Mouse (Mus musculus) hindbrain, postnatal 0 days (tissue): Measurements from ENCODE around the gene Slc25a17. TPM values are rescaled to one million over a fixed set of nuclear protein-coding genes. Genes with fewer than 3 reads are reported as not detected.

ENCODE experiments used
- ATAC-seq: fragments of 200-750 bp; cut with Nextera tagmentation; 2 replicates; pipeline ENCODE4 v1.8.0; 2017; ENCODE audit warnings: mild to moderate bottlenecking, moderate TSS enrichment, moderate library complexity
- DNase-seq: peaks from one replicate; pipeline ENCODE4 v3.0.0-alpha.2; 2015; ENCODE audit warnings: low spot score
- H3K27ac ChIP-seq: fragments of 300-500 bp; sonication (generic); 2 replicates; pipeline ENCODE4 v1.5.1; 2014; ENCODE audit warnings: mild to moderate bottlenecking
- H3K27me3 ChIP-seq: fragments of 300-500 bp; sonication (generic); 2 replicates; pipeline ENCODE4 v1.6.1; 2014; ENCODE audit warnings: low read length, mixed read lengths; ENCODE audit not compliant: insufficient read depth
- H3K36me3 ChIP-seq: fragments of 300-500 bp; sonication (generic); 2 replicates; pipeline ENCODE4 v1.6.1; 2014; ENCODE audit warnings: low read length, mixed read lengths; ENCODE audit not compliant: insufficient read depth
- H3K4me1 ChIP-seq: fragments of 300-500 bp; sonication (generic); 2 replicates; pipeline ENCODE4 v1.6.1; 2014; ENCODE audit warnings: antibody characterized with exemption, low read length, mixed read lengths; ENCODE audit not compliant: insufficient read depth
- H3K4me2 ChIP-seq: fragments of 300-500 bp; sonication (generic); 2 replicates; pipeline ENCODE4 v1.6.1; 2014; ENCODE audit warnings: low read depth, mild to moderate bottlenecking, low read length, moderate library complexity, mixed read lengths
- H3K4me3 ChIP-seq: fragments of 300-500 bp; sonication (generic); 2 replicates; pipeline ENCODE4 v1.5.1; 2014; ENCODE audit warnings: low read length
- H3K9ac ChIP-seq: fragments of 300-500 bp; sonication (generic); replicated peaks from 2 replicates; pipeline ENCODE4 v1.6.1; 2014; ENCODE audit warnings: mild to moderate bottlenecking, low read length, moderate library complexity, mixed read lengths
- H3K9me3 ChIP-seq: fragments of 300-500 bp; sonication (generic); 2 replicates; pipeline ENCODE4 v1.6.1; 2016; ENCODE audit warnings: low read length, mixed read lengths
- CTCF ChIP-seq: IDR thresholded peaks from 2 replicates; pipeline ENCODE4 v1.5.1; 2016; ENCODE audit warnings: antibody characterized with exemption, control low read depth, low read depth
- WGBS: fragments of 180-500 bp; shearing (Covaris S2); extraction: QIAGEN DNeasy Blood & Tissue Kit; methylation state at CpG from one replicate; pipeline ENCODE4 v1.1.7; 2014; 5-methylcytosine and 5-hydroxymethylcytosine counted together
- polyA plus RNA-seq: library from polyadenylated mRNA; unstranded; fragments of >200 nt; fragmentation: Nextera tagmentation; extraction: Ambion mirVana; gene quantifications from 2 replicates; pipeline ENCODE4 v1.2.1, GENCODE M21; 2015
- total RNA-seq: library from RNA; depleted of rRNA; stranded (reverse); fragments of >200 nt; gene quantifications from 2 replicates; pipeline ENCODE4 v1.2.3, GENCODE M21; 2014; rRNA removed

The Slc25a17 gene
- total RNA-seq = 57.9 and 66.3 TPM in 2 replicates
- polyA plus RNA-seq = 110 and 113 TPM in 2 replicates

GRCm38 (mm10) chr15:81360345-81361021 lies at the start of gene Slc25a17:
TSS of gene Slc25a17 (minus strand) at chr15:81360812.
- Histone ChIP-seq H3K27me3 (no peaks in the 10 kb centered on the region), H3K4me2 (peak within 1 kb of the TSS; percentile 97), H3K36me3 (peaks cover 21% of the 10 kb centered on the region), H3K4me1 (peaks cover 5% of the 10 kb centered on the region; the same call in 1 of the 2 replicates), H3K9me3 (no peaks in the 10 kb centered on the region), H3K4me3 (peak within 1 kb of the TSS; percentile 76), H3K9ac (peak within 1 kb of the TSS; percentile 63), H3K27ac (peak within 1 kb of the TSS; percentile 84)
- under 1% methylated on average over 30 of the region's 30 CpGs for WGBS
- ATAC-seq (peak; percentile 100), DNase-seq (peak; percentile 98)
- no peak for TF ChIP-seq CTCF

- Histone ChIP-seq H3K4me1 (no peaks in the 10 kb centered on the region), H3K36me3 (no peaks in the 10 kb centered on the region), H3K9ac (no peak within 1 kb of the TSS), H3K9me3 (no peaks in the 10 kb centered on the region), H3K27ac (no peak within 1 kb of the TSS), H3K27me3 (no peaks in the 10 kb centered on the region), H3K4me2 (no peak within 1 kb of the TSS), H3K4me3 (no peak within 1 kb of the TSS)
- WGBS = 97% methylated on average over 1 of the region's 1 CpGs
- TF ChIP-seq CTCF = no peak
- ATAC-seq (no peak), DNase-seq (no peak)
Observed at GRCm38 (mm10) chr15:81408199-81408598, 47.6 kb upstream of the Slc25a17 start, which contains the start of gene Dnajb7. TSS of gene Dnajb7 (minus strand) at chr15:81408299.

- H3K4me1 ChIP-seq = peaks cover 6% of the 10 kb centered on the region; the same call in 1 of the 2 replicates
- WGBS = 74% methylated on average over 3 of the region's 3 CpGs
- no peak for DNase-seq
- no peaks in the 10 kb centered on the region for H3K27me3 ChIP-seq
- no peak overlapping the region for H3K27ac ChIP-seq
- ATAC-seq = no peak
- H3K36me3 ChIP-seq = no peaks in the 10 kb centered on the region
- no peaks in the 10 kb centered on the region for H3K9me3 ChIP-seq
- no peak overlapping the region for H3K4me2 ChIP-seq
- no peak for TF ChIP-seq CTCF
- H3K9ac ChIP-seq = no peak overlapping the region
- H3K4me3 ChIP-seq = no peak overlapping the region
Observed at GRCm38 (mm10) chr15:81405008-81405407, 44.4 kb upstream of the Slc25a17 start.

GRCm38 (mm10) chr15:81399638-81400315 lies 39.2 kb upstream of the Slc25a17 start, which contains the start of the genes St13 and Xpnpep3:
TSS of gene St13 (minus strand) at chr15:81400077.
TSS of gene Xpnpep3 (plus strand) at chr15:81400138.
- peak within 1 kb of the TSS; percentile 94 for H3K4me3 ChIP-seq
- WGBS = under 1% methylated on average over 50 of the region's 50 CpGs

GRCm38 (mm10) chr15:81399297-81399637 lies 38.7 kb upstream of the Slc25a17 start:
- peak overlapping the region; percentile 70 for H3K4me2 ChIP-seq
- no peak; the same call in 1 of the 2 replicates for ATAC-seq
- under 1% methylated on average over 21 of the region's 21 CpGs for WGBS

More at GRCm38 (mm10) chr15:81399638-81400315, 39.2 kb upstream of the Slc25a17 start, which contains the start of the genes St13 and Xpnpep3:
- H3K36me3 ChIP-seq = no peaks in the 10 kb centered on the region
- H3K4me1 ChIP-seq = peaks cover 6% of the 10 kb centered on the region; the same call in 1 of the 2 replicates
- H3K9ac ChIP-seq = peak within 1 kb of the TSS; percentile 91
- TF ChIP-seq CTCF = no peak
- H3K27ac ChIP-seq = peak within 1 kb of the TSS; percentile 97
- peak within 1 kb of the TSS; percentile 70 for H3K4me2 ChIP-seq
- no peaks in the 10 kb centered on the region for H3K9me3 ChIP-seq
- ATAC-seq (peak; percentile 100), DNase-seq (peak; percentile 98)
- no peaks in the 10 kb centered on the region for H3K27me3 ChIP-seq

GRCm38 (mm10) chr15:81398189-81398588 lies 37.6 kb upstream of the Slc25a17 start:
- peak overlapping the region; percentile 91 for H3K9ac ChIP-seq
- no peaks in the 10 kb centered on the region for H3K36me3 ChIP-seq
- ATAC-seq (no peak), DNase-seq (no peak)
- peak overlapping the region; percentile 94 for H3K4me3 ChIP-seq
- no peaks in the 10 kb centered on the region for H3K9me3 ChIP-seq
- no peaks in the 10 kb centered on the region for H3K27me3 ChIP-seq
- H3K4me2 ChIP-seq = peak overlapping the region; percentile 70
- peaks cover 6% of the 10 kb centered on the region; the same call in 1 of the 2 replicates for H3K4me1 ChIP-seq
- peak overlapping the region; percentile 97; the same call in 1 of the 2 replicates for H3K27ac ChIP-seq
- no peak for TF ChIP-seq CTCF

More at GRCm38 (mm10) chr15:81399297-81399637, 38.7 kb upstream of the Slc25a17 start:
- Histone ChIP-seq H3K27ac (peak overlapping the region; percentile 97), H3K9me3 (no peaks in the 10 kb centered on the region), H3K27me3 (no peaks in the 10 kb centered on the region), H3K4me3 (peak overlapping the region; percentile 94), H3K36me3 (no peaks in the 10 kb centered on the region), H3K9ac (peak overlapping the region; percentile 91), H3K4me1 (peaks cover 6% of the 10 kb centered on the region; the same call in 1 of the 2 replicates)
- TF ChIP-seq CTCF = no peak
- DNase-seq = no peak
